Mouse (Mus musculus): ENCODE data around the gene Efcab1. TPM values are rescaled to one million over a fixed set of nuclear protein-coding genes. Genes with fewer than 3 reads are reported as not detected.
"Not testable (repeated sequence)": the region's sequence is repeated elsewhere in the genome, so short reads cannot be mapped to it uniquely, and the experiment has no call there.

Efcab1 gene
- polyA plus RNA-seq, 1 experiment: 0.22 TPM

- WGBS: 100% methylated on average over 1 of the region's 1 CpGs
Measured at GRCm38 (mm10) chr16:14894713-14895112, 11.7 kb upstream of the Efcab1 start.

DNA sequence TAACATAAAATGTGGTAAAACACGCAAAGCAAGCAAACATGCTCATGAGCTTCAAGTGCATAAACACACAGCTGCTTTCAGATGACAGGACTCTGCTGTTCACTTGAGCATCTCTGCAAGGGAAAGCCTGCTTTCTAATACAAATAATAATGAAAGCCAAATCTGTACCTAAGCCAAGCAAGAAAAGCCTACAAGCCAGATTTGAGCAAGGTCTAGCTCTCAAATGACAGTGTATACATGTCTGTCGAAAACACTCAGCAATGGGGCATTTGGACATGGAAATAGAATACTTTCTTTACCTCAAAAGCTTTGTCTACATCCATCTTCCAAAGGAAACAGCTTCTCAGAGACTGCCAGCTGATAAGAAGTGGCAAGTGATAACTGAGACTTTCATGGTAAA is 10.9 kb upstream of the Efcab1 start:
- TF ChIP-seq POLR2A (IDR thresholded peaks at IDR 0.05; ENCODE audit: control insufficient read depth, extremely low read depth, insufficient read depth, low read length, poor library complexity) (no peak), CTCF (IDR thresholded peaks at IDR 0.05; ENCODE audit: borderline replicate concordance, control insufficient read depth, extremely low read depth, insufficient read depth, low read length, poor library complexity) (no peak)
- Histone ChIP-seq H3K27me3 (ENCODE audit: control insufficient read depth, insufficient read depth, low read length) (no peaks in the 10 kb centered on the region), H3K27ac (ENCODE audit: control insufficient read depth, insufficient read depth, low read length) (no peak overlapping the region), H3K36me3 (ENCODE audit: control insufficient read depth, insufficient read depth, low read length) (no peaks in the 10 kb centered on the region), H3K4me1 (replicated peaks; ENCODE audit: control insufficient read depth, insufficient read depth, low read length) (no peaks in the 10 kb centered on the region), H3K4me3 (ENCODE audit: control insufficient read depth, insufficient read depth, low read length) (no peak overlapping the region)
- WGBS: 50% methylated on average over 2 of the region's 2 CpGs
- no peak for DNase-seq

More at GRCm38 (mm10) chr16:14894713-14895112, 11.7 kb upstream of the Efcab1 start:
- no peak for TF ChIP-seq POLR2A (IDR thresholded peaks at IDR 0.05; ENCODE audit: control insufficient read depth, extremely low read depth, insufficient read depth, low read length, poor library complexity)
- TF ChIP-seq CTCF (IDR thresholded peaks at IDR 0.05; ENCODE audit: borderline replicate concordance, control insufficient read depth, extremely low read depth, insufficient read depth, low read length, poor library complexity): no peak
- DNase-seq: no peak
- Histone ChIP-seq H3K27ac (ENCODE audit: control insufficient read depth, insufficient read depth, low read length) (no peak overlapping the region), H3K4me1 (replicated peaks; ENCODE audit: control insufficient read depth, insufficient read depth, low read length) (no peaks in the 10 kb centered on the region), H3K36me3 (ENCODE audit: control insufficient read depth, insufficient read depth, low read length) (no peaks in the 10 kb centered on the region), H3K27me3 (ENCODE audit: control insufficient read depth, insufficient read depth, low read length) (no peaks in the 10 kb centered on the region), H3K4me3 (ENCODE audit: control insufficient read depth, insufficient read depth, low read length) (no peak overlapping the region)

DNA sequence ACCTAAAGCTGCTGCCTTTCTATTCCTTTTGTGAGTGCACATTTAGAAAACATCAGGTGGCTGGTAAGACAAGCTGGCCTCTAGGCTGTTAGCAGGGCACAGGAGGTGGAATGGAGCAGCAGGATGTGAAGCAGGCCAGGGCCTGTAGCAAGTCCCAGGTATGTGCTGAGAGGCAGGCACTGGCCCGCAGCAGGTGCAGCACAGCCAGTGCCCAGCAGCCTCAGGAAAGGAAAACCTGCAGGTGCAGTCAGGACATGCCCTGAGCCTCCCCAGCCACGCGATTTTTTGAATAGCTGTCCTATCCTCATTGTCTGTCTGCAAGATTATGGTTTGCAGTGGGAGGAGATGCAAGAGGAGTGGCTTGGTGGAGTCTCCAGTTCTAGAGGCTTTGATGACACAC is 24.3 kb downstream of the Efcab1 start:
- WGBS: 61% methylated on average over 3 of the region's 3 CpGs

DNA sequence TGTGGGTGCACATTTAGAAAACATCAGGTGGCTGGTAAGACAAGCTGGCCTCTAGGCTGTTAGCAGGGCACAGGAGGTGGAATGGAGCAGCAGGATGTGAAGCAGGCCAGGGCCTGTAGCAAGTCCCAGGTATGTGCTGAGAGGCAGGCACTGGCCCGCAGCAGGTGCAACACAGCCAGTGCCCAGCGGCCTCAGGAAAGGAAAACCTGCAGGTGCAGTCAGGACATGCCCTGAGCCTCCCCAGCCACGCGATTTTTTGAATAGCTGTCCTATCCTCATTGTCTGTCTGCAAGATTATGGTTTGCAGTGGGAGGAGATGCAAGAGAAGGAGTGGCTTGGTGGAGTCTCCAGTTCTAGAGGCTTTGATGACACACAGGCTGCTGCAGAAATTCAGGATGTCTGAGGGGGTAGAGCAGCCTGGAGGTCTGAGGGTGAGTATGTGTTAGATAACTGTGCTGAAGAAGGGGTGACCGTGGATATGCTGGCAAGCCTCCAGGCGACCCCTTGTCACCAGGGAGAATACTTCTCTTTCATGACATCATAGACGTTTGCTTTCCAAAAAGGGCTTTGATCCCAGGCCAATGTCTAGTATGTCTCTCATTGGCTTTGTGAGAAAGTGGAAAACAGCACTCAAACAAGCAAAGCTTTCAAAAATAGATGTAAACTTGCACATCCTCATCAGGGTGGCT is 30.2 kb downstream of the Efcab1 start:
- WGBS: 75% methylated on average over 7 of the region's 7 CpGs
- not testable (repeated sequence) for H3K4me3 ChIP-seq (ENCODE audit: control insufficient read depth, insufficient read depth, low read length); H3K27ac ChIP-seq (ENCODE audit: control insufficient read depth, insufficient read depth, low read length); DNase-seq; H3K4me1 ChIP-seq (replicated peaks; ENCODE audit: control insufficient read depth, insufficient read depth, low read length); H3K27me3 ChIP-seq (ENCODE audit: control insufficient read depth, insufficient read depth, low read length); H3K36me3 ChIP-seq (ENCODE audit: control insufficient read depth, insufficient read depth, low read length)

More for the DNA sequence above, 24.3 kb downstream of the Efcab1 start:
- H3K4me3 ChIP-seq (ENCODE audit: control insufficient read depth, insufficient read depth, low read length); H3K27me3 ChIP-seq (ENCODE audit: control insufficient read depth, insufficient read depth, low read length); DNase-seq; H3K27ac ChIP-seq (ENCODE audit: control insufficient read depth, insufficient read depth, low read length); H3K4me1 ChIP-seq (replicated peaks; ENCODE audit: control insufficient read depth, insufficient read depth, low read length); H3K36me3 ChIP-seq (ENCODE audit: control insufficient read depth, insufficient read depth, low read length): not testable (repeated sequence)

GRCm38 (mm10) chr16:14939552-14939951 is 33.1 kb downstream of the Efcab1 start:
- Histone ChIP-seq H3K27ac (ENCODE audit: control insufficient read depth, insufficient read depth, low read length) (no peak overlapping the region), H3K36me3 (ENCODE audit: control insufficient read depth, insufficient read depth, low read length) (no peaks in the 10 kb centered on the region), H3K4me1 (replicated peaks; ENCODE audit: control insufficient read depth, insufficient read depth, low read length) (no peaks in the 10 kb centered on the region), H3K4me3 (ENCODE audit: control insufficient read depth, insufficient read depth, low read length) (no peak overlapping the region), H3K27me3 (ENCODE audit: control insufficient read depth, insufficient read depth, low read length) (no peaks in the 10 kb centered on the region)
- TF ChIP-seq CTCF (IDR thresholded peaks at IDR 0.05; ENCODE audit: borderline replicate concordance, control insufficient read depth, extremely low read depth, insufficient read depth, low read length, poor library complexity) (no peak), POLR2A (IDR thresholded peaks at IDR 0.05; ENCODE audit: control insufficient read depth, extremely low read depth, insufficient read depth, low read length, poor library complexity) (no peak)
- WGBS: 72% methylated on average over 1 of the region's 1 CpGs
- no peak for DNase-seq

- no peak for TF ChIP-seq POLR2A (IDR thresholded peaks at IDR 0.05; ENCODE audit: control insufficient read depth, extremely low read depth, insufficient read depth, low read length, poor library complexity)
- TF ChIP-seq CTCF (IDR thresholded peaks at IDR 0.05; ENCODE audit: borderline replicate concordance, control insufficient read depth, extremely low read depth, insufficient read depth, low read length, poor library complexity): no peak
- no peaks in the 10 kb centered on the region for H3K36me3 ChIP-seq (ENCODE audit: control insufficient read depth, insufficient read depth, low read length)
- no peak overlapping the region for H3K4me3 ChIP-seq (ENCODE audit: control insufficient read depth, insufficient read depth, low read length)
- H3K27me3 ChIP-seq (ENCODE audit: control insufficient read depth, insufficient read depth, low read length): no peaks in the 10 kb centered on the region
- DNase-seq: no peak
- no peak overlapping the region for H3K27ac ChIP-seq (ENCODE audit: control insufficient read depth, insufficient read depth, low read length)
- 87% methylated on average over 1 of the region's 1 CpGs for WGBS
- no peaks in the 10 kb centered on the region for H3K4me1 ChIP-seq (replicated peaks; ENCODE audit: control insufficient read depth, insufficient read depth, low read length)
Measured at GRCm38 (mm10) chr16:14939994-14940715, 33.7 kb downstream of the Efcab1 start.

DNA sequence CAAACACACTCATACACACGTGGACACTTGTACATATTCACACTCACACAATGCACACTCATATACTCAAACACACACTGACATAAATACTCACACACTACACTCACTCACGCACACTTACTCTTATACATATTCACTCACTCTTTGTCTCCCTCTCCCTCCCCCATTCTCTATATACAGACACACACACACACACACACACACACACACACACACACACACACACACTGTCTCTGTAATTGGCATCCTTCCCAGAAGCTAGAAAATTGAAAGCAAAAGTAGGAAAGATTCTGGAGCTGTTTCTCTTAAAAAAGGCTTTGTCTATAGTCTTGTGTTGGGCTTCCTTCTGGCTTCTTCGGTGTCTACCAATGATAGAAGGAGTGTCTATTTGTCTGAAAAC is 34.5 kb downstream of the Efcab1 start:
- DNase-seq: no peak

More for the DNA sequence above, 34.5 kb downstream of the Efcab1 start:
- no peaks in the 10 kb centered on the region for H3K27me3 ChIP-seq (ENCODE audit: control insufficient read depth, insufficient read depth, low read length)
- H3K27ac ChIP-seq (ENCODE audit: control insufficient read depth, insufficient read depth, low read length): no peak overlapping the region
- H3K36me3 ChIP-seq (ENCODE audit: control insufficient read depth, insufficient read depth, low read length): no peaks in the 10 kb centered on the region
- H3K4me3 ChIP-seq (ENCODE audit: control insufficient read depth, insufficient read depth, low read length): no peak overlapping the region
- no peak for TF ChIP-seq CTCF (IDR thresholded peaks at IDR 0.05; ENCODE audit: borderline replicate concordance, control insufficient read depth, extremely low read depth, insufficient read depth, low read length, poor library complexity)
- WGBS: 48% methylated on average over 3 of the region's 3 CpGs
- no peaks in the 10 kb centered on the region for H3K4me1 ChIP-seq (replicated peaks; ENCODE audit: control insufficient read depth, insufficient read depth, low read length)
